Mouse (Mus musculus): Measurements from ENCODE around the gene Cnih3.

DNA sequence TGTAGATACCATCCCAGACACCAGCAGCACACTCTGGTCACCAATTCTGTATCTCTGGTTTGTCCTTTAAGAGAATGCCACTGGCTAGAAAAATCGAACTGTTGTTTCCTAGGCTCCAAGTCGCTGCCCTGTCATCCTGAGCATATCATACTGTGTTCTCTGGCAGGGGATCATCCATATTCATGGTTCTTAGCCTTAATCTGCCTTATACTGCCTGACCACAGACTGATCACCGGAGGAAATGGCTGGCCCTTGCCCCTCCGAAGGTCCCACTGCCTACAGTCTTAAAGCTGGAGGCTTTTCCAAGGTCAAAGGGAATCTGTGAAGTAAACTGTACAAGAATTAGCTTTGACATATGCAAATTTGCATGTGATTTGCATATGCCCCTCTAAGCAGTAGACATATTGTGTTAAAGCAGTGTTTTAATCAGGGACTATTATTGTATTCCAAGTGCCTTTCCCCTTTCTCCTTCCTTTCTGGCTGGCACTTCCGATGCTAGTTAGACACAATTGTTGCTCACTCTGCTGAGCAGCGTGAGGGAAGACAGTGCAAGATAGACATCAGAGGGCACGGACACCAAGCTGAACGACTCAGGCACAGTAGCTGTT lies 58.3 kb downstream of the Cnih3 start:
- TF ChIP-seq CTCF (IDR thresholded peaks at IDR 0.05; ENCODE audit: low read depth) = no peak
- no peak for TF ChIP-seq EP300 (IDR thresholded peaks at IDR 0.05; ENCODE audit: low read depth)
